Mouse (Mus musculus): ENCODE results near the gene Ccdc86. TPM values are rescaled to one million over a fixed set of nuclear protein-coding genes. Genes with fewer than 3 reads are reported as not detected.

The Ccdc86 gene
- polyA plus RNA-seq, 1 experiment from 2014 or later, result 39.2 TPM

- 4% methylated on average over 16 of the region's 16 CpGs for WGBS
- Histone ChIP-seq H3K36me3 (peaks cover 40% of the 10 kb centered on the region), H3K4me3 (peak overlapping the region; percentile 83), H3K27me3 (ENCODE audit: low read depth, poor library complexity, severe bottlenecking) (no peaks in the 10 kb centered on the region), H3K4me1 (peaks cover 24% of the 10 kb centered on the region), H3K9me3 (replicated peaks) (no peaks in the 10 kb centered on the region), H3K27ac (replicated peaks) (peak overlapping the region; percentile 94)
- DNase-seq (ENCODE audit: low spot score), result no peak
Measured at GRCm38 (mm10) chr19:10895708-10896107, 53.4 kb downstream of the Ccdc86 start.

GRCm38 (mm10) chr19:10895016-10895528 is 54.0 kb downstream of the Ccdc86 start, which contains the start of gene Prpf19:
Prpf19 (plus strand) TSS chr19:10895231.
- Histone ChIP-seq H3K27me3 (ENCODE audit: low read depth, poor library complexity, severe bottlenecking) (no peaks in the 10 kb centered on the region), H3K9me3 (replicated peaks) (no peaks in the 10 kb centered on the region), H3K4me1 (peaks cover 24% of the 10 kb centered on the region), H3K27ac (replicated peaks) (peak within 1 kb of the TSS; percentile 94), H3K36me3 (peaks cover 34% of the 10 kb centered on the region), H3K4me3 (peak within 1 kb of the TSS; percentile 83)
- DNase-seq (ENCODE audit: low spot score), result peak; percentile 98
- WGBS, result 0% methylated on average over 43 of the region's 43 CpGs

- no peak for DNase-seq (ENCODE audit: low spot score)
Measured at GRCm38 (mm10) chr19:10892201-10892600, 56.9 kb downstream of the Ccdc86 start.

More at GRCm38 (mm10) chr19:10892201-10892600, 56.9 kb downstream of the Ccdc86 start:
- WGBS, result 90% methylated on average over 3 of the region's 3 CpGs
- no peaks in the 10 kb centered on the region for H3K9me3 ChIP-seq (replicated peaks)
- H3K4me3 ChIP-seq, result no peak overlapping the region
- H3K36me3 ChIP-seq, result peaks cover 5% of the 10 kb centered on the region
- peaks cover 20% of the 10 kb centered on the region for H3K4me1 ChIP-seq
- H3K27me3 ChIP-seq (ENCODE audit: low read depth, poor library complexity, severe bottlenecking), result no peaks in the 10 kb centered on the region
- H3K27ac ChIP-seq (replicated peaks), result no peak overlapping the region

Other genes starting within 250 kb of the Ccdc86 start
- gene Cd5, start 210.3 kb downstream of the Ccdc86 start, polyA plus RNA-seq (2016; fragmentation: Nextera tagmentation; extraction: Ambion mirVana), result not detected in 2 replicates
- not detected in 2 replicates for gene Cd6, start 119.2 kb downstream of the Ccdc86 start, polyA plus RNA-seq (2016; fragmentation: Nextera tagmentation; extraction: Ambion mirVana)
- gene Slc15a3, start 109.5 kb downstream of the Ccdc86 start, polyA plus RNA-seq (2016; fragmentation: Nextera tagmentation; extraction: Ambion mirVana), result 0.20 TPM in 2 replicates
- 111 and 122 TPM in 2 replicates for gene Tmem132a, start 79.3 kb downstream of the Ccdc86 start, polyA plus RNA-seq (2016; fragmentation: Nextera tagmentation; extraction: Ambion mirVana)
- gene Tmem109, start 67.3 kb downstream of the Ccdc86 start, polyA plus RNA-seq (2016; fragmentation: Nextera tagmentation; extraction: Ambion mirVana), result 50.1 and 53.0 TPM in 2 replicates
- 35.8 and 37.2 TPM in 2 replicates for gene Prpf19, start 54.0 kb downstream of the Ccdc86 start, polyA plus RNA-seq (2016; fragmentation: Nextera tagmentation; extraction: Ambion mirVana)
- gene Zp1, start 28.6 kb downstream of the Ccdc86 start, polyA plus RNA-seq (2016; fragmentation: Nextera tagmentation; extraction: Ambion mirVana), result not detected in 2 replicates
- 0.04 and 0.09 TPM in 2 replicates for gene Ptgdr2, start 12.1 kb downstream of the Ccdc86 start, polyA plus RNA-seq (2016; fragmentation: Nextera tagmentation; extraction: Ambion mirVana)
- not detected in 2 replicates for gene Ms4a10, start 25.4 kb upstream of the Ccdc86 start, polyA plus RNA-seq (2016; fragmentation: Nextera tagmentation; extraction: Ambion mirVana)
- gene Ms4a15, start 44.0 kb upstream of the Ccdc86 start, polyA plus RNA-seq (2016; fragmentation: Nextera tagmentation; extraction: Ambion mirVana), result not detected in 2 replicates
- gene Ms4a18, start 68.8 kb upstream of the Ccdc86 start, polyA plus RNA-seq (2016; fragmentation: Nextera tagmentation; extraction: Ambion mirVana), result not detected in 2 replicates
- gene Ms4a8a, start 131.8 kb upstream of the Ccdc86 start, polyA plus RNA-seq (2016; fragmentation: Nextera tagmentation; extraction: Ambion mirVana), result not detected in 2 replicates
- gene 1700017D01Rik, start 181.6 kb upstream of the Ccdc86 start, polyA plus RNA-seq (2016; fragmentation: Nextera tagmentation; extraction: Ambion mirVana), result not detected in 2 replicates
- not detected in 2 replicates for gene 1700025F22Rik, start 216.1 kb upstream of the Ccdc86 start, polyA plus RNA-seq (2016; fragmentation: Nextera tagmentation; extraction: Ambion mirVana)
- not detected in 2 replicates for gene Ms4a13, start 247.5 kb upstream of the Ccdc86 start, polyA plus RNA-seq (2016; fragmentation: Nextera tagmentation; extraction: Ambion mirVana)